ENCODE assay signal across 22 mouse cellular contexts in the genomic region with DNA sequence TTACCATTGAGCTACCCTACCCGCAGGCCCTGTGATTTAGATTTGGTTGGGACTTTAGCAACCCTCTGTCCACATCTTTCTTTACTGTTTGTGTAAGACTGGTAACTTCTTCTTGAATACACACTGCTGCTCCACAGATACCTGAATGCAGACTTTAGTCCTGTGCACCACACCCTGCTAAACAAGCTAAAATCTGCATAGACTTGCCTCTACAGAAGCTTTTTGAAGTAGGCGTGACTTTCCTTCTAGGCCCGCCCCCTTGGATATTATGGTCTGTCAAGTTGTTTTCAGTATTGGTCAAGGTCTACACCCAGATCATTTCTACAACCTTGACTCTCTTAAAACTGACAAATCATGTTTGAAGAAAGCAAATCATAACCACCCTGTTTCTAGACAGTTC.
"Had no signal": no experiment of that assay in that cellular context is flagged by ENCODE, and none has a peak within 500 bp of the region (broad histone marks: within the 10 kb centered on the region; RNA-seq: fewer than 3 reads in every experiment).

No protein-coding gene starts in this region.

- DNase-seq: kidney, postnatal 10 days; kidney, postnatal 36 days; left cerebral cortex, postnatal 4 days; lung, adult 18-20 months; lung, postnatal 10 days; lung, postnatal 36 days; right cerebral cortex, adult 18-20 months; right cerebral cortex, postnatal 14 days; right cerebral cortex, postnatal 4 days; thymus, adult 2 months; thymus, postnatal 14 days; thymus, postnatal 4 days had no signal

- H3K4me3 ChIP-seq: limb, embryonic 12.5 days; limb, embryonic 15.5 days; lung, embryonic 15.5 days; megakaryocyte, embryonic 14.5 days; midbrain, embryonic 12.5 days; midbrain, embryonic 15.5 days; neural tube, embryonic 12.5 days; neural tube, embryonic 15.5 days had no signal

- H3K9ac ChIP-seq: limb, embryonic 12.5 days; limb, embryonic 15.5 days; liver, embryonic 14.5 days; lung, embryonic 15.5 days; midbrain, embryonic 12.5 days; midbrain, embryonic 15.5 days; neural tube, embryonic 12.5 days; neural tube, embryonic 15.5 days had no signal

- H3K4me2 ChIP-seq: limb, embryonic 12.5 days; limb, embryonic 15.5 days; liver, embryonic 11.5 days; lung, embryonic 15.5 days; midbrain, embryonic 12.5 days; midbrain, embryonic 15.5 days; neural tube, embryonic 12.5 days; neural tube, embryonic 15.5 days had no signal

- H3K4me1 ChIP-seq: limb, embryonic 15.5 days; lung, embryonic 15.5 days; megakaryocyte, embryonic 14.5 days; neural tube, embryonic 12.5 days; neural tube, embryonic 15.5 days had no signal

- ATAC-seq: midbrain, embryonic 15.5 days had no signal

- H3K36me3 ChIP-seq: limb, embryonic 12.5 days; limb, embryonic 15.5 days; lung, embryonic 15.5 days; midbrain, embryonic 12.5 days; midbrain, embryonic 15.5 days; neural tube, embryonic 12.5 days; neural tube, embryonic 15.5 days had no signal

- H3K27me3 ChIP-seq: limb, embryonic 12.5 days; limb, embryonic 15.5 days; lung, embryonic 15.5 days; megakaryocyte, embryonic 14.5 days; midbrain, embryonic 12.5 days; midbrain, embryonic 15.5 days; neural tube, embryonic 12.5 days; neural tube, embryonic 15.5 days had no signal

- H3K9me3 ChIP-seq: limb, embryonic 15.5 days; lung, embryonic 15.5 days; midbrain, embryonic 12.5 days; midbrain, embryonic 15.5 days; neural tube, embryonic 12.5 days; neural tube, embryonic 15.5 days had no signal

- H3K27ac ChIP-seq: limb, embryonic 12.5 days; limb, embryonic 15.5 days; liver, embryonic 14.5 days; lung, embryonic 15.5 days; midbrain, embryonic 12.5 days; midbrain, embryonic 15.5 days; neural tube, embryonic 12.5 days; neural tube, embryonic 15.5 days had no signal
